Mouse (Mus musculus) stomach, adult 2 months (tissue): ENCODE measurements around the gene Slc25a23. TPM values are rescaled to one million over a fixed set of nuclear protein-coding genes. Genes with fewer than 3 reads are reported as not detected.

Source experiments
- polyA plus RNA-seq: library from polyadenylated mRNA; depleted of rRNA; stranded (reverse); fragments of >200 nt; gene quantifications from 2 replicates; pipeline ENCODE4 v1.2.3, GENCODE M21; 2012; rRNA removed

Slc25a23 gene
- 25.5 and 25.6 TPM in 2 replicates for polyA plus RNA-seq

GRCm38 (mm10) chr17:57059486-57059977 lies at the start of gene Slc25a23:
Gene Slc25a23 (minus strand): TSS chr17:57059863.

GRCm38 (mm10) chr17:57105181-57106034 lies 45.7 kb upstream of the Slc25a23 start, which contains the start of gene Tnfsf9:
Gene Tnfsf9 (plus strand): TSS chr17:57105325.

GRCm38 (mm10) chr17:57087049-57087832 lies 27.6 kb upstream of the Slc25a23 start, which contains the start of gene Tubb4a:
Gene Tubb4a (minus strand): TSS chr17:57087782.

GRCm38 (mm10) chr17:57078336-57078735 lies 18.7 kb upstream of the Slc25a23 start, which contains the start of gene Dennd1c:
Gene Dennd1c (minus strand): TSS chr17:57078514.

GRCm38 (mm10) chr17:57058891-57059485 lies 675 bp downstream of the Slc25a23 start, which contains the start of gene Crb3:
Gene Crb3 (plus strand): TSS chr17:57059105.

GRCm38 (mm10) chr17:57041554-57041953 lies 18.1 kb downstream of the Slc25a23 start, which contains the start of gene Slc25a41:
Gene Slc25a41 (minus strand): TSS chr17:57041654.

GRCm38 (mm10) chr17:57030931-57031660 lies 28.6 kb downstream of the Slc25a23 start, which contains the start of gene Khsrp:
Gene Khsrp (minus strand): TSS chr17:57031522.

GRCm38 (mm10) chr17:57011236-57012141 lies 48.2 kb downstream of the Slc25a23 start, which contains the start of the genes Gtf2f1 and Gm17949:
Gene Gtf2f1 (minus strand): TSS chr17:57011288.
Gene Gm17949 (plus strand): TSS chr17:57011469.

GRCm38 (mm10) chr17:56999968-57000609 lies 59.6 kb downstream of the Slc25a23 start, which contains the start of gene Pspn:
Gene Pspn (minus strand): TSS chr17:57000018.

GRCm38 (mm10) chr17:56997029-56997667 lies 62.5 kb downstream of the Slc25a23 start, which contains the start of gene Alkbh7:
Gene Alkbh7 (plus strand): TSS chr17:56997339.

Other genes starting within 250 kb of the Slc25a23 start
- gene Rfx2, start 228.8 kb downstream of the Slc25a23 start, polyA plus RNA-seq, result 10.5 and 10.9 TPM in 2 replicates
- not detected in 2 replicates for gene Acsbg2, start 185.4 kb downstream of the Slc25a23 start, polyA plus RNA-seq
- 0.18 and 0.25 TPM in 2 replicates for gene 1700061G19Rik, start 184.4 kb downstream of the Slc25a23 start, polyA plus RNA-seq
- 24.1 and 27.8 TPM in 2 replicates for gene Mllt1, start 124.4 kb downstream of the Slc25a23 start, polyA plus RNA-seq
- 23.5 and 26.4 TPM in 2 replicates for gene Acer1, start 77.7 kb downstream of the Slc25a23 start, polyA plus RNA-seq
- 92.3 and 119 TPM in 2 replicates for gene Clpp, start 69.6 kb downstream of the Slc25a23 start, polyA plus RNA-seq
- 29.2 and 45.8 TPM in 2 replicates for gene Alkbh7, start 62.5 kb downstream of the Slc25a23 start, polyA plus RNA-seq
- not detected in 2 replicates for gene Pspn, start 59.8 kb downstream of the Slc25a23 start, polyA plus RNA-seq
- 19.6 and 20.1 TPM in 2 replicates for gene Gtf2f1, start 48.6 kb downstream of the Slc25a23 start, polyA plus RNA-seq
- gene Gm17949, start 48.4 kb downstream of the Slc25a23 start, polyA plus RNA-seq, result not detected in 2 replicates
- 44.9 and 45.0 TPM in 2 replicates for gene Khsrp, start 28.3 kb downstream of the Slc25a23 start, polyA plus RNA-seq
- 0.10 TPM in 1 of 2 replicates, not detected in the other for gene Slc25a41, start 18.2 kb downstream of the Slc25a23 start, polyA plus RNA-seq
- 122 and 141 TPM in 2 replicates for gene Crb3, start 758 bp downstream of the Slc25a23 start, polyA plus RNA-seq
- gene Dennd1c, start 18.7 kb upstream of the Slc25a23 start, polyA plus RNA-seq, result 1.1 and 1.8 TPM in 2 replicates
- gene Tubb4a, start 27.9 kb upstream of the Slc25a23 start, polyA plus RNA-seq, result 3.5 and 5.0 TPM in 2 replicates
- 1.9 and 3.0 TPM in 2 replicates for gene Tnfsf9, start 45.5 kb upstream of the Slc25a23 start, polyA plus RNA-seq
- gene Cd70, start 89.9 kb upstream of the Slc25a23 start, polyA plus RNA-seq, result 0.24 TPM in 1 of 2 replicates, not detected in the other
- gene Tnfsf14, start 134.3 kb upstream of the Slc25a23 start, polyA plus RNA-seq, result 0.31 and 0.60 TPM in 2 replicates
- 20.4 and 33.8 TPM in 2 replicates for gene C3, start 168.3 kb upstream of the Slc25a23 start, polyA plus RNA-seq
- gene Gpr108, start 188.6 kb upstream of the Slc25a23 start, polyA plus RNA-seq, result 36.4 and 37.2 TPM in 2 replicates
- gene Trip10, start 189.6 kb upstream of the Slc25a23 start, polyA plus RNA-seq, result 14.8 and 18.3 TPM in 2 replicates
- 0.59 and 0.63 TPM in 2 replicates for gene Vav1, start 219.2 kb upstream of the Slc25a23 start, polyA plus RNA-seq